Comparison of ENCODE assay signal across 7 mouse cellular contexts in the genomic region with DNA sequence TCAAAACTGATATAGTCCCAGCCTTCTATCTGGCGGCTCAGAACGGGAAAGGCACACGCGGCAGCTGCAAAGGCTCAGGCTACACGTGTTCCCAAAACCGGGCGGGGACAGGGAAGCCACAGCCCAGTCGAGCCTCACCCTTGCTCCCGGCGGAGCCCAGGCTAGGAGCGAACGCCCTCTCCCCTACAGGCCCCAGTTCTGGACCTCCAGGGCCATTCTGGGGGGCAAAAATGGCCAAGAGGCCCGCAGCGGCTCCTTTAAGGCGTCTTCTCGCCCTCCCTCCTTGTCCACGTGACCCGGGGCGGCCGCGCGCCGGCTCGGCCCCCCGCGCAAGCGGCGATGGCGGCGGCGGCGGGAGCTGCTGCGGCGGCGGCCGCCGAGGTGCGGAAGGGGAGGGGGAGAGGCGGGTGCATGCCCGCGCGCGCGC. TPM values are rescaled to one million over a fixed set of nuclear protein-coding genes. Genes with fewer than 3 reads are reported as not detected.
DNase-seq lines count a peak whose midpoint lies in the region; ATAC-seq lines count a peak whose summit lies in the region.

A gene (minus strand): TSS at position 106 of the 427 bp plus-strand sequence.
A gene (plus strand): TSS at position 310 of the 427 bp plus-strand sequence.

- H3K4me1 ChIP-seq in intestine, embryonic 16.5 days (ENCODE audit: control insufficient read depth, insufficient read depth, low read length) = peaks cover 29% of the 10 kb centered on the region
- H3K4me1 ChIP-seq in midbrain, embryonic 11.5 days (ENCODE audit: control insufficient read depth, insufficient read depth, low read length) = peaks cover 26% of the 10 kb centered on the region

- H3K9ac ChIP-seq in intestine, embryonic 16.5 days (ENCODE audit: low read depth, low read length) = peak within 1 kb of the TSS; percentile 99
- peak within 1 kb of the TSS; percentile 99 for H3K9ac ChIP-seq in midbrain, embryonic 11.5 days (ENCODE audit: low read length)

- peak; percentile 56 for ATAC-seq in intestine, embryonic 16.5 days
- ATAC-seq in midbrain, embryonic 11.5 days (ENCODE audit: low FRiP score) = peak; percentile 28

- H3K9me3 ChIP-seq in intestine, embryonic 16.5 days (ENCODE audit: control insufficient read depth, low read length) = no peaks in the 10 kb centered on the region
- H3K9me3 ChIP-seq in midbrain, embryonic 11.5 days (ENCODE audit: control insufficient read depth, low read length) = no peaks in the 10 kb centered on the region

- intact Hi-C loops in gastrocnemius, postnatal 36 days (cut with DNase I) = no loop called here
- intact Hi-C loops in left cerebral cortex, postnatal 4 days (cut with DNase I) = no loop called here

- peak; percentile 93 for DNase-seq in adrenal gland, adult 2 months
- peak; percentile 91 for DNase-seq in embryo, embryonic 11 days
- peak; percentile 64 to 76 for DNase-seq in gastrocnemius, postnatal 36 days
- DNase-seq in left cerebral cortex, postnatal 4 days = peak; percentile 81
- peak; percentile 97 for DNase-seq in midbrain, embryonic 11.5 days (ENCODE audit: low spot score, missing footprints)
- DNase-seq in skeletal muscle tissue, adult 2 months (ENCODE audit: low read depth, low spot score) = peak; percentile 62

- H3K36me3 ChIP-seq in intestine, embryonic 16.5 days (ENCODE audit: control insufficient read depth, insufficient read depth, low read length) = peaks cover 15% of the 10 kb centered on the region
- peaks cover 16% of the 10 kb centered on the region for H3K36me3 ChIP-seq in midbrain, embryonic 11.5 days (ENCODE audit: control insufficient read depth, insufficient read depth, low read length)

- no peaks in the 10 kb centered on the region for H3K27me3 ChIP-seq in intestine, embryonic 16.5 days (replicated peaks; ENCODE audit: control insufficient read depth, insufficient read depth, low read length)
- H3K27me3 ChIP-seq in midbrain, embryonic 11.5 days (ENCODE audit: control insufficient read depth, insufficient read depth, low read length) = no peaks in the 10 kb centered on the region

- peak within 1 kb of the TSS; percentile 94 for H3K27ac ChIP-seq in intestine, embryonic 16.5 days (ENCODE audit: low read length)
- peak within 1 kb of the TSS; percentile 92 for H3K27ac ChIP-seq in midbrain, embryonic 11.5 days (ENCODE audit: low read depth, low read length)

- peak within 1 kb of the TSS; percentile 94 for H3K4me3 ChIP-seq in intestine, embryonic 16.5 days (ENCODE audit: low read length)
- H3K4me3 ChIP-seq in midbrain, embryonic 11.5 days (ENCODE audit: low read depth, low read length) = peak within 1 kb of the TSS; percentile 95

- H3K4me2 ChIP-seq in intestine, embryonic 16.5 days (ENCODE audit: low read depth, low read length) = peak within 1 kb of the TSS; percentile 83
- peak within 1 kb of the TSS; percentile 98 for H3K4me2 ChIP-seq in midbrain, embryonic 11.5 days

- under 1% methylated on average over 22 of the region's 44 CpGs for WGBS in intestine, embryonic 16.5 days
- WGBS in midbrain, embryonic 11.5 days = under 1% methylated on average over 30 of the region's 44 CpGs

RNA-seq across cellular contexts. Expression of the first gene that starts in this region (rescaled TPM):
- total RNA-seq in adrenal gland, adult 2 months (2021) = 100 to 1,000 TPM in 1 of 2 experiments, 10 to 100 TPM in 1; 81.4 to 105 TPM
- polyA plus RNA-seq in adrenal gland, adult 2 months (2012; rRNA removed) = 70.7 and 71.5 TPM in 2 replicates
- 1 to 10 TPM; 1.4 to 1.5 TPM for total RNA-seq in gastrocnemius, postnatal 36 days (2021)
- 26.5 and 36.0 TPM in 2 replicates for polyA plus RNA-seq in intestine, embryonic 16.5 days (2015; fragmentation: Nextera tagmentation; extraction: Ambion mirVana)
- 1 to 10 TPM; 2.1 to 3.2 TPM for total RNA-seq in left cerebral cortex, postnatal 4 days (2021)
- 0.83 and 1.5 TPM in 2 replicates for polyA plus RNA-seq in midbrain, embryonic 11.5 days (2014; fragmentation: Nextera tagmentation; extraction: Ambion mirVana)

RNA-seq across cellular contexts. Expression of the second gene that starts in this region (rescaled TPM):
- 100 to 1,000 TPM; 115 to 131 TPM for total RNA-seq in adrenal gland, adult 2 months (2021)
- polyA plus RNA-seq in adrenal gland, adult 2 months (2012; rRNA removed) = 387 and 452 TPM in 2 replicates
- total RNA-seq in gastrocnemius, postnatal 36 days (2021) = 10 to 100 TPM; 24.7 to 28.2 TPM
- 59.8 and 61.9 TPM in 2 replicates for polyA plus RNA-seq in intestine, embryonic 16.5 days (2015; fragmentation: Nextera tagmentation; extraction: Ambion mirVana)
- 100 to 1,000 TPM; 232 to 251 TPM for total RNA-seq in left cerebral cortex, postnatal 4 days (2021)
- polyA plus RNA-seq in midbrain, embryonic 11.5 days (2014; fragmentation: Nextera tagmentation; extraction: Ambion mirVana) = 56.9 and 60.5 TPM in 2 replicates

Comparison
In these comparisons a context has a peak if more than half of its experiments do, and no peak if none do; other contexts are left out.
1. Peak in every context shown above with its lines: DNase-seq, ATAC-seq, H3K4me3 ChIP-seq and H3K27ac ChIP-seq.
2. RNA of the first gene that starts in this region (total RNA-seq): 81.4 to 105 TPM in adrenal gland, adult 2 months; 2.1 to 3.2 TPM in left cerebral cortex, postnatal 4 days and 1.4 to 1.5 TPM in gastrocnemius, postnatal 36 days; every median in the first group is over 10 times any median in the second.
3. RNA of the first gene that starts in this region (polyA plus RNA-seq): 70.7 to 71.5 TPM in adrenal gland, adult 2 months and 26.5 to 36.0 TPM in intestine, embryonic 16.5 days; 0.83 to 1.5 TPM in midbrain, embryonic 11.5 days; every median in the first group is over 10 times any median in the second.